Mouse (Mus musculus) adipocyte (in vitro differentiated cells): ENCODE measurements around the gene Cdon.

Source experiments
- DNase-seq: peaks from one replicate; pipeline ENCODE4 v3.0.0-alpha.2; 2016; ENCODE audit warnings: low spot score

Gene Cdon

DNA sequence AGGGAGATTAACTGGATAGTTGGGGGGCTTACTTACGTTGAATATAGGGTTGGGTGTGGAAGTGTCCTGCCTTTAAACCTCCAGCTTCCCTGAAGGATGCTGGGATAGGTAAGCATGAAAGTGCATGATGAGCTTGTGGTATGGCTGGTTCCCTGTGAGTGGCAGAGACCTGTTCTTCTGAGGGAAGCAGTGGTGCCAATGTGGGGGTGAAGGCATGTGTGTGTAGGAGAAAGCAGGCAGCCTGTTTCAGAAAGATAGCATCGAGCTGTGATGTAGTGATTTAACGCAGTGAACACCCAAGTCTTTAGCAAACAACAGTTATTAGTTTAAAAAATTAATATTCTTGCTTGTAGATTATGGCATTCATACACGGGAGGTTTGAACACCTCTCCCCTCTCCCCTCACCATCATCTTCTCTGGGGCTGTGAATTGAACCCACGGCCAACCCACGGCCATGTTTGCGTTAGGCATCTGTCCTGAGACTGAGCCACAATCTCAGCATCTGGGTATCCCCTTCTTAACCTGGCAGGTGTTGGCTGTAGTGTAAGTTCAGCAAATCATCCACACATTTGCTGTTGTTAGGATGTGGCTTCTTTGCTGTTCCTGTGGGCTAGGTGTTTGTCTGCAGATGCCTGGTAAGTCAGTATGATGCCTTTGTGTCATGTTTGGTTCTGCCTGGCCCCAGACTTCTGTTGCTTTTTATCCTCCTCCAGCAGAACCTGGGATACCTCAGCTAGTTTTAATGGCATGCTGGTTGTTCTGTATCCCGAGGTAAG, 17.5 kb downstream of the Cdon start:
- DNase-seq, result no peak

- no peak for DNase-seq
Measured at GRCm38 (mm10) chr9:35439062-35439442, 18.1 kb downstream of the Cdon start.

DNA sequence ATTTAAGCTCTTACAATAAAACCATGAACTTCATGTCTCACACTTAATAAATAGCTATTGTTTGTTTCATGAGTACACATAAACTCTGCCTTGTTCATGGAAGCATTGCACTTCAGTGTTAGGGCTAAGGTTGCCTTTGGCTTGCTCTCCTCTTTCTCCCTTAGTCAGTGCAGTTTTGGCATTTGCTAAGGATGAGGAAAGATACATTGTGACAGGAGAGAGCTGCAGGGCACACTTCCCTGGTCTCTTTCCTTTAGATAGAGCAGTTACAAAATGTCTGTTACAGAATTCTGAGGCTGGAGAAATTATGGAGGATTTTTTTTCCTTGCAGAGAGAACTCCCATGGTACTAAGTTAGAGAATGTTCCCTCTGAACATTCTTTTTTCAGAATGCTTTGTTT, 18.8 kb downstream of the Cdon start:
- DNase-seq, result peak; percentile 45

- DNase-seq, result no peak
Measured at GRCm38 (mm10) chr9:35442476-35442875, 21.5 kb downstream of the Cdon start.

- no peak for DNase-seq
Measured at GRCm38 (mm10) chr9:35443618-35444511, 22.9 kb downstream of the Cdon start.

DNA sequence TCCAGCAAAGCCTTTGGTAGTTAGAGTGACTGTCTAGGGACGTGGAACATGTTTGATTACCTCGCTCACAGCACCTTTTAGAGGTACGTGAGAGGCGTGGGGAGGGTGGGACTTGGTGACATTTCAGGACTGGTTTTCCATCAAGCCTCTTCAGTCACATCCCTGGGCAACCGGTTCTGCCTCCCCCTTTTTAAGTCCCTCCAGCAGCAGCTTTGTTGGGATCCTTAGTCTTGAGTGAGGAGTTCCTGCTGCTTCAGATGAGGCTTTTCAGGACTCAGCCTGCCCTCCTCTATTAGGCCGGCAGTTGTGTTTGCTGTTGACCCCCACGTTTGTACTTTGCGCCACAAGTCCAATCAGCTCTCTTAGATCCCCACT, 23.6 kb downstream of the Cdon start:
- no peak for DNase-seq

DNA sequence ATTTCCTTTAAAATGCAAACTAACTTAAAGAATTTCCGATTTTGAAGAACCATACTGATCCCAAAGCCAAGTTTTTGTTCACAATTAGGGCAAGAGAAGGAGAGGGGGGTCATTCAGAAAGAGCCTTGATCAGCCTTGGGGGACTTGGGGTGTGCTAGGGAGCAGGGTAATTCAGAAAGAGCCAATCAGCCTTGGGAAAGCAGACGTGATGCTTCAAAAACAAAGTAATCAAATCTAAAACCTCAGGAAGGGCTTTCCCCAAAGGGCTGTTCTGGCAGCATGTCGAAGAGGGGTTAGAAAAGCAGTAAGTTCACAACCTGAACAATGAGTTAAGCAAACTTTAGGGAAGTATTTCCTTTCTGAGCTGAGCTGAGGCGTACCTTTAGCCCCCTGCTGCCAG, 26.0 kb downstream of the Cdon start:
- no peak for DNase-seq

GRCm38 (mm10) chr9:35453311-35453710, 32.4 kb downstream of the Cdon start:
- DNase-seq, result no peak

DNA sequence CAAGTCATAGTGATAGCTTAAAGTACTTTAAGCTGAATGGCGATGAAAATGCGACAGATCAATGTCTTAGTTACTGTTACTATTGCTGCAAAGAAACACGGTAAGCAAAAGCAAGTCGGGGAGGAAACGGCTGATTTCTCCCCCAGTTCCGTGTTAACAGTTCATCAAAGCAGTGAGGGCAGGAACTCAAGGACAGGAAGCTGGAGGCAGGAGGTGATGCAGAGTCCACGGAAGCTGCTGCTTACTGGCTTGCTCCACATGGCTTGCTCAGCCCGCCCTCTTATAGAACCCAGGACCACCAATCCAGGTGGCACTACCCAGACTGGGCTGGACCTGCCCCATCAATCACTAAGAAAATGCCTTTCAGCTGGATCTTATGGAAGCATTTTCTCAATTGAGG, 38.7 kb downstream of the Cdon start:
- no peak for DNase-seq

- peak; percentile 40 for DNase-seq
Measured at GRCm38 (mm10) chr9:35467264-35467817, 46.4 kb downstream of the Cdon start.

GRCm38 (mm10) chr9:35468913-35469312, 48.0 kb downstream of the Cdon start:
- DNase-seq, result no peak

- DNase-seq, result no peak
Measured at GRCm38 (mm10) chr9:35474104-35474724, 53.3 kb downstream of the Cdon start.

DNA sequence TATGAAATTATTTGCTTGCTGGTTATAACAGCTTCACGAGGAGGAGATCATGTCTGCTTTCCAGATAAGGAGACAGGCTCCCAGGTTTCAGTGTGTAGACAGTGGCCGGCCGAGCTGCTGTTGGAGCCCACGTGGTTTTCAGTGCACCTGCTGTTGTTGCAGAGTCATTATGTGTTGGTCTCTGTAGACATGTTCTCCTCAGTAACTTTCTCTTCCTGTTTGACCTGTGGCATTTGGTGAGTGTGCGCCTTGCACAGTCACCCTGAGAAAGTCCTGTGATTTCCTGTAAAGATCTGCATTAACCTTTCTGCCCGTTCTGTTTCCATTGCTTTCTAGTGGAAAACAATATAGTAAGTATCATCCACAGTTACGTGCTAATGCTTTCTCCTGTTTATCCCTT, 54.5 kb downstream of the Cdon start:
- DNase-seq, result no peak

GRCm38 (mm10) chr9:35479456-35479855, 58.5 kb downstream of the Cdon start:
- no peak for DNase-seq

- DNase-seq, result peak; percentile 48
Measured at GRCm38 (mm10) chr9:35482014-35482898, 61.3 kb downstream of the Cdon start.

DNA sequence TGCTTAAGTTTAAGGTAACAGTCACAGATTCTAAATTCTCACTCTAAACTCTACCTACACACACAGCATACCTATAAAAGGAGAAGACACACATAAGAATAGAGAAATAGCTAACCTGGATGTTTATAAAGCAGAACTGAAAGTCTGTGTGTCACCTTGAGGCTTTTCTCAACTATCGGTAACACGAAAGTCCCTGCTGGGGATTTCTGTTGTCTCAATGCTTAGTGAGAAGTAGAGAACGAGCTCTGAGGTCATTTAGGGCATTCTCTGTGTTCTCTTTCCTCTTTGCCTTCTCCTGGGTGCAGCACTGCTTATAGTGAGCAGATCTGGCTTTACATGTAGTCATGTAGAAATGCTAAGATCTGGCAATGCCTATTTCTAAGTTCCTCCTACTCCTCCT, 63.0 kb downstream of the Cdon start:
- DNase-seq, result no peak

DNA sequence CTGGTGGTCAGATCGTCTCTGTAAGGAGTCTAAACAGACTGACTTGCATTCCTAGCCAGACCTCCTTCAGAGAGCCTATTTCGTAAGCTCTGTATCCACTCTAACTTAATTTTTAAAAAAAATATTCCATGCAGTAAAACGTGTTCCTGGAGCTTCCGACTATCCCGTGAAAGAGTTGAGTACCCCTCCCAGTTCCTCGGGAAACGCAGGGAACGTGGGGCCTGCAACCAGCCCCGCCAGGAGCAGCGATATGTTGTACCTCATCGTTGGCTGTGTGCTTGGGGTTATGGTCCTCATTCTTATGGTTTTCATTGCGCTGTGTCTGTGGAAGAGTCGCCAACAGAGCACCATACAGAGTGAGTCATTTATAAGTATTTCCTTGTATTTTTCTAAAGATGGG, 65.7 kb downstream of the Cdon start:
- DNase-seq, result peak; percentile 22

- DNase-seq, result no peak
Measured at GRCm38 (mm10) chr9:35488496-35488895, 67.6 kb downstream of the Cdon start.

- no peak for DNase-seq
Measured at GRCm38 (mm10) chr9:35491109-35491866, 70.4 kb downstream of the Cdon start.

- no peak for DNase-seq
Measured at GRCm38 (mm10) chr9:35493033-35493732, 72.3 kb downstream of the Cdon start.
